Mouse (Mus musculus): Measurements from ENCODE around the gene Defa20.
"Not testable (repeated sequence)": the region's sequence is repeated elsewhere in the genome, so short reads cannot be mapped to it uniquely, and the experiment has no call there.

Defa20 gene

DNA sequence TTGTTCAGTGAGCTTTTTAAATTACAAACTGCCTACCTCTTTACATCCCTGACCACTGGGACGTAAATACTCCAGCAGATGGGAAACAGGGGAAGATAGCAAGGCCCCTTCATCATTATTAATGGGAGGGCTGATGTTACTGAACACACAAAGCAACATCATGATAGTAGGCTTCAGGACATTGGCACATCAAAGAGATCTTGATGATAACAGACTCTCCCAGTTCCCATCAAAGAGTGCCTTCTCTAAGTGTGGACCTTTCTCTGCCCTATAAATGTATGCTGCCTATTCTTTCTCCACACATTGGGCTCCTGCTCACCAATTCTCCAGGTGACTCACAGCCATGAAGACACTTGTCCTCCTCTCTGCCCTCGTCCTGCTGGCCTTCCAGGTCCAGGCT lies at the start of gene Defa20:
Defa20 (plus strand) TSS at position 301 of the 400 bp plus-strand sequence.
- not testable (repeated sequence) for DNase-seq (ENCODE audit: low spot score in 2 of 2)

DNA sequence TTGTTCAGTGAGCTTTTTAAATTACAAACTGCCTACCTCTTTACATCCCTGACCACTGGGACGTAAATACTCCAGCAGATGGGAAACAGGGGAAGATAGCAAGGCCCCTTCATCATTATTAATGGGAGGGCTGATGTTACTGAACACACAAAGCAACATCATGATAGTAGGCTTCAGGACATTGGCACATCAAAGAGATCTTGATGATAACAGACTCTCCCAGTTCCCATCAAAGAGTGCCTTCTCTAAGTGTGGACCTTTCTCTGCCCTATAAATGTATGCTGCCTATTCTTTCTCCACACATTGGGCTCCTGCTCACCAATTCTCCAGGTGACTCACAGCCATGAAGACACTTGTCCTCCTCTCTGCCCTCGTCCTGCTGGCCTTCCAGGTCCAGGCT lies 19.7 kb downstream of the Defa20 start, which contains the start of gene Defa32:
Defa32 (plus strand) TSS at position 301 of the 400 bp plus-strand sequence.
- DNase-seq (ENCODE audit: low spot score in 2 of 2), result not testable (repeated sequence)
